Mouse (Mus musculus): ENCODE data around the gene Fam184b. TPM values are rescaled to one million over a fixed set of nuclear protein-coding genes. Genes with fewer than 3 reads are reported as not detected.

The Fam184b gene
- polyA plus RNA-seq, 1 experiment from 2014 or later = 2.9 TPM

Other genes with a start within 250 kb of the Fam184b start
- gene Qdpr, start 189.4 kb downstream of the Fam184b start, polyA plus RNA-seq (2015; fragmentation: Nextera tagmentation; extraction: Ambion mirVana) = 259 and 272 TPM in 2 replicates
- not detected in 2 replicates for gene Clrn2, start 185.9 kb downstream of the Fam184b start, polyA plus RNA-seq (2015; fragmentation: Nextera tagmentation; extraction: Ambion mirVana)
- 118 and 119 TPM in 2 replicates for gene Lap3, start 146.2 kb downstream of the Fam184b start, polyA plus RNA-seq (2015; fragmentation: Nextera tagmentation; extraction: Ambion mirVana)
- gene Med28, start 119.4 kb downstream of the Fam184b start, polyA plus RNA-seq (2015; fragmentation: Nextera tagmentation; extraction: Ambion mirVana) = 228 and 249 TPM in 2 replicates
- 43.1 and 49.9 TPM in 2 replicates for gene Ncapg, start 30.3 kb upstream of the Fam184b start, polyA plus RNA-seq (2015; fragmentation: Nextera tagmentation; extraction: Ambion mirVana)
- 25.0 and 28.8 TPM in 2 replicates for gene Lcorl, start 218.0 kb upstream of the Fam184b start, polyA plus RNA-seq (2015; fragmentation: Nextera tagmentation; extraction: Ambion mirVana)

Measured in intestine, embryonic 15.5 days (tissue).